Mouse (Mus musculus) brown adipose tissue, adult 24 weeks (tissue): ENCODE data around the gene Numbl. TPM values are rescaled to one million over a fixed set of nuclear protein-coding genes. Genes with fewer than 3 reads are reported as not detected.

Experiments
- polyA plus RNA-seq: library from polyadenylated mRNA; stranded (reverse); fragments of >200 nt; gene quantifications from 2 replicates; pipeline ENCODE4 v1.2.4, GENCODE M21; 2012; ENCODE audit not compliant: missing spikeins, insufficient read depth, insufficient read length

Gene Numbl
- polyA plus RNA-seq, 1 experiment = 2.7 TPM

Other genes starting within 250 kb of the Numbl start
- gene Cyp2a12, start 229.4 kb upstream of the Numbl start, polyA plus RNA-seq = 1.0 TPM in 1 of 2 replicates, not detected in the other
- gene Cyp2f2, start 138.5 kb upstream of the Numbl start, polyA plus RNA-seq = 5.0 and 8.5 TPM in 2 replicates
- not detected in 2 replicates for gene Cyp2t4, start 104.7 kb upstream of the Numbl start, polyA plus RNA-seq
- 22.6 and 23.9 TPM in 2 replicates for gene Egln2, start 91.6 kb upstream of the Numbl start, polyA plus RNA-seq
- gene Rab4b, start 79.5 kb upstream of the Numbl start, polyA plus RNA-seq = 13.6 and 21.4 TPM in 2 replicates
- not detected in 2 replicates for gene Gm21983, start 77.3 kb upstream of the Numbl start, polyA plus RNA-seq
- gene Mia, start 77.3 kb upstream of the Numbl start, polyA plus RNA-seq = not detected in 2 replicates
- 5.6 and 8.2 TPM in 2 replicates for gene BC024978, start 62.7 kb upstream of the Numbl start, polyA plus RNA-seq
- gene Snrpa, start 62.2 kb upstream of the Numbl start, polyA plus RNA-seq = 31.5 and 50.7 TPM in 2 replicates
- 2.2 and 5.2 TPM in 2 replicates for gene Itpkc, start 29.8 kb upstream of the Numbl start, polyA plus RNA-seq
- gene Coq8b, start 25.4 kb upstream of the Numbl start, polyA plus RNA-seq = 13.3 and 19.1 TPM in 2 replicates
- 22.8 and 25.9 TPM in 2 replicates for gene Ltbp4, start 79.3 kb downstream of the Numbl start, polyA plus RNA-seq
- gene Shkbp1, start 97.6 kb downstream of the Numbl start, polyA plus RNA-seq = 11.6 TPM in 2 replicates
- 3.5 TPM in 1 of 2 replicates, not detected in the other for gene Gm20479, start 99.0 kb downstream of the Numbl start, polyA plus RNA-seq
- 0.20 TPM in 1 of 2 replicates, not detected in the other for gene Sptbn4, start 189.3 kb downstream of the Numbl start, polyA plus RNA-seq
- 80.2 and 109 TPM in 2 replicates for gene Blvrb, start 189.5 kb downstream of the Numbl start, polyA plus RNA-seq
- gene Sertad3, start 215.3 kb downstream of the Numbl start, polyA plus RNA-seq = 4.2 and 8.3 TPM in 2 replicates
- gene Sertad1, start 228.5 kb downstream of the Numbl start, polyA plus RNA-seq = 10.1 and 13.6 TPM in 2 replicates
- gene Prx, start 240.9 kb downstream of the Numbl start, polyA plus RNA-seq = 0.32 and 0.50 TPM in 2 replicates